Mouse (Mus musculus) gastrocnemius, adult 2 months (tissue): ENCODE measurements at regions not wholly inside any gene's neighbourhood (a gene's known extent, or its start where the extent isn't known, plus 50 kb on each side); places are given as distances from the start of the nearest gene placed in this dataset.

Source experiments
- DNase-seq: peaks from one replicate; pipeline ENCODE4 v3.0.0; 2022
- H3K27ac ChIP-seq: fragments of 200-600 bp; 2 replicates; pipeline ENCODE4 v1.8.1; 2022; ENCODE audit warnings: mild to moderate bottlenecking
- H3K4me3 ChIP-seq: fragments of 200-600 bp; 2 replicates; pipeline ENCODE4 v1.8.1; 2022; ENCODE audit warnings: mild to moderate bottlenecking, moderate library complexity
- CTCF ChIP-seq: fragments of 200-600 bp; IDR thresholded peaks from 2 replicates; pipeline ENCODE4 v1.8.1; 2022; ENCODE audit warnings: antibody characterized with exemption, mild to moderate bottlenecking, moderate library complexity
- intact Hi-C: fragments of 180-260 bp; cut with DNase I; formaldehyde crosslinking; loops from one replicate; pipeline ENCODE4 v1.15.1; 2025

DNA sequence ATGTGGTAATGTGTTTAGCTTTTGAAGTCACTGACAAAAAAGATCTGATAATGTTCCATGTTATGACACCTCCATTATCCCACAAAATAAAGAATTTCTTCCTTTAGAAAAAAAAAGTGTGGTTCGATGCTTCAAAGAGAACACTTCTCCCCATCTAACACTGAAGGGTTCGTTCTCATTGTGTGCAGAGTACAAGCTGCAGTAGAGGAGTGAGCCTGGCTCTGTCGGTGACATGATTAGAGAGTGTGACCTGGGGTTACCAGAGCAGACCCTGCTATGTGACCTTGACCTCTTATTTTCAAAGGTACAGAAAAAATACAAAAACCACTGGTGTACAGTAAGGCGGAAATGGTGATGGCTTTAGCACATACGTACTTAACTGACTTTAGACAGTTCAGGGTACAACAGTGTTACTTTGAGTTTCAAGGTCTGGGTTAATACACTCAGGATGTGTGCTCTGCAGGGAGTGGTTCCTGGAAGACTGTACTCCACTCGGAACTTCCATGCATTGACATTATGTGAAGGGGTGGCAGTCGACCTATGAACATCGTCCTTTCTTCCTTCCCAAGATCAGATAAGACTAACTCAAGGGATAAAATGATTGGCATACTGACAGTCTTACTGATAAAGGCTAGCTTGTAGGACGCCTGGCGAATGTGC lies 265.2 kb upstream of the Gpc5 start:
- no peak overlapping the region for H3K27ac ChIP-seq
- intact Hi-C loops, result no loop called here
- TF ChIP-seq CTCF, result no peak
- no peak overlapping the region for H3K4me3 ChIP-seq
- no peak for DNase-seq

GRCm38 (mm10) chr14:114829310-114829709 lies 262.7 kb upstream of the Gpc5 start:
- Histone ChIP-seq H3K4me3 (no peak overlapping the region), H3K27ac (no peak overlapping the region)
- DNase-seq, result no peak
- intact Hi-C loops, result no loop called here
- TF ChIP-seq CTCF, result no peak

DNA sequence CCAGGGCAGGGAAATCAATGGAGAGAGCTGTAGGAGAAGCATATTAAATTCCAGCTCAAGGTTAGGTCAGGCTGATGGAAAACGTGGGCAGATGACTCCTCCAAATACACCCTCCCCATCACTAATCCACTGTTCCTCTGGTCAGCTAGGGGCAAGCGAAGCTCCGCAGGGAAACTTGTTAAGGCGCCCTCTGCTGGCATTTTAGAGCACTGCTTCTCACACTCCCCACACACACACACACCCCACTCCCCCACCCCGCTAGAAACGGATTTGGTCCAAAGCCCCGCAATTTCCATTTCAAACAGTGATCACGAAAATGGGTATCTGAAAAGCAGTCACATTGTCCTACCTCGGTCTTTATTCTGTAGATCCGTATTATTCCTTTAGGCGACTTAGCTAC lies 259.0 kb upstream of the Gpc5 start:
- peak; percentile 14; the same call in 1 of the 2 replicates for TF ChIP-seq CTCF
- Histone ChIP-seq H3K4me3 (no peak overlapping the region), H3K27ac (no peak overlapping the region)
- intact Hi-C loops, result no loop called here
- no peak for DNase-seq

- DNase-seq, result no peak
- Histone ChIP-seq H3K27ac (no peak overlapping the region), H3K4me3 (no peak overlapping the region)
- no peak for TF ChIP-seq CTCF
- intact Hi-C loops, result no loop called here
Observed at GRCm38 (mm10) chr14:114836723-114837349, 255.2 kb upstream of the Gpc5 start.

DNA sequence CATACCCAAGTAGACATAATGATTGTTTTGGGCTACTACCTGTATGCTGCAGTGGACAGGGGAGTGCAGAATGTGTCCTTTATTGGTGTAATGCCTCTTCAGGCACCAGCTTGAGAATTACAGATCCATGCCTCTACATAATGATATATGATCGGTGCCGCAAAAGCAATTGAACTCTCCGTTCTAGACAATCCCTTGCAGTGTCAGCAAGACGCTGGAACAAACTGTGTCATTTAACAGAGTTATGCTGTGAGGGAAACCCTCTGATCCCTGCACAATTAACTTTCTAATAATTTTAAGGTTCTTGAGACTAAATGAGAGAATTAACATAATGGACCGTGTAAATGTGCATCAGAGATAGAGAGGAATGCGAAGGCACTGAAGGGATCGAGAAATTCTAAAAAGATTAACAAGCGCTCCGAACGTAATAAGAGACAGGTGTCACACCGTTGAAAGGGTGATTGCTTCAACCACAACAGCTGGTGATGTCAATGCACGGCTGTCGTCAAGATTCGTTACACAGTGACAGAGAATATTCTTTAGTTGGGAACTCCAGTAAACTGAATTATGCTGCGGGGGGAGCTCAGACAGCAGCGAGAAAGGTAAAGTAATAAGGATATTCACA lies 254.3 kb upstream of the Gpc5 start:
- intact Hi-C loops, result no loop called here
- DNase-seq, result no peak
- H3K27ac ChIP-seq, result no peak overlapping the region
- TF ChIP-seq CTCF, result no peak
- H3K4me3 ChIP-seq, result no peak overlapping the region

- Histone ChIP-seq H3K4me3 (no peak overlapping the region), H3K27ac (no peak overlapping the region)
- no peak for TF ChIP-seq CTCF
- intact Hi-C loops, result no loop called here
- no peak for DNase-seq
Observed at GRCm38 (mm10) chr14:114839340-114839903, 252.6 kb upstream of the Gpc5 start.

- no peak overlapping the region for H3K4me3 ChIP-seq
- no peak overlapping the region for H3K27ac ChIP-seq
- no peak for TF ChIP-seq CTCF
- intact Hi-C loops, result no loop called here
- DNase-seq, result no peak
Observed at GRCm38 (mm10) chr14:114840766-114841165, 251.2 kb upstream of the Gpc5 start.

DNA sequence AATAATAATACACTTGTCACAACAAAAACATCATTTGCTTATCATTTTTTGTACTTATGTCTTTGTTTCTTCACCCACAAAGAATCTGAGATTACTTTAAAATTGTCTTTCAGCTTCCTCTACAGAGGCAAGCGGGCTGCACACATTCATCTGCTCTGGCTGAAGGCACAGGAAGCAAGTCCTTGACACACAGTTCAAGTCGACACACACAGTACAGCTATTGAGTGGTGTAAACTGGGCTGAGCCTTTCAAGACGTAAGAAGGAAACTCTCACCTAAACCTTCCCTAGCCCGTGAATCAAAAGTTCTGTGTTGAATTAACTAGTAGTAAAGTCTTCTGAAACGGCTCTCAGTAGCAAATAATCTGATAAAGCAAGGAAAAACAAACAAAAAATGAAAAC lies 250.5 kb upstream of the Gpc5 start:
- Histone ChIP-seq H3K27ac (no peak overlapping the region), H3K4me3 (no peak overlapping the region)
- TF ChIP-seq CTCF, result no peak
- DNase-seq, result no peak
- intact Hi-C loops, result no loop called here

DNA sequence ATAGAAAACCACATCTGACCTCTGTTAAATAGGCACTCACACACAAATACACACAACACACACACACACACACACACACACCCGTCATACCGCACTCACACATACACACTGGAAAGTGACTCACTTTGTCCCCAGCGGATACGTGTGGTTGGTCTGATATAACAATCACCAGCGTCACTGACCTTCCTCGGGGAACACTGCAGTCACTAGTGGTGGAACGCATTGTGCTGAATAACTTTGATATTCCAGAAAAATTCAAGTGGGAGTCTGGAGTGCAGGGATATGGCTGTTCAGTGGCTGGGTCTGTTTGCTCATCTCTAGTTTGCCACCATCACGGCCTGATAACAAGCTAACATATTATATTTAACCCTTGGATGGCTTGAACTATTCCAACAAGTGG lies 249.7 kb upstream of the Gpc5 start:
- intact Hi-C loops, result no loop called here

DNA sequence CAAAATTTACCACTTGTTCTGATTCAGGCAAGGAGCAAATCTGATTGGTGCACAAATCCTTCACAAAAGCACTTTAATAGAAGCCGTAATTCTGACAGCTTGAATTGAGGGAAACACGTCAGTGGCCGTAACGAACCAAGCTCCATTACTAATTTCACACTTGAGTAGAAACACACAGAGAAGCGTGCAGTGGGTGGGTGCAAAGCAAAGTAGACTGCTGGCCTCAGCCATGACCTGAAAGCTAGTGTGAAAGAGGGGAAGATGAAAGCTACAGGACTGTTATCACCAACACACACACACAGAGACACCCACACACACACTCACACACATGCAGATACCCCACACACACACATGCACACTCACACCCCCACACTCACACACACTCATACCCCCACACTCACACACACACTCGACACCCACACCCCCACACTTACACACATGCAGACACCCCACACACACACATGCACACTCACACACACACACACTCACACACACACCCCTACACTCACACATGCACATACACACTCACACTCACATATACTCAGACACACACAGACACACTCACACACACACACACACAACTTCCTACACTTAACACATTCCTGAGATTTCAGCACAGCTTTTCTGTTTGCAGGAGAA lies 248.8 kb upstream of the Gpc5 start:
- no peak for TF ChIP-seq CTCF
- Histone ChIP-seq H3K4me3 (no peak overlapping the region), H3K27ac (no peak overlapping the region)
- intact Hi-C loops, result no loop called here
- DNase-seq, result no peak

More for the DNA sequence above, 249.7 kb upstream of the Gpc5 start:
- no peak overlapping the region for H3K27ac ChIP-seq
- DNase-seq, result no peak
- TF ChIP-seq CTCF, result no peak
- no peak overlapping the region for H3K4me3 ChIP-seq

DNA sequence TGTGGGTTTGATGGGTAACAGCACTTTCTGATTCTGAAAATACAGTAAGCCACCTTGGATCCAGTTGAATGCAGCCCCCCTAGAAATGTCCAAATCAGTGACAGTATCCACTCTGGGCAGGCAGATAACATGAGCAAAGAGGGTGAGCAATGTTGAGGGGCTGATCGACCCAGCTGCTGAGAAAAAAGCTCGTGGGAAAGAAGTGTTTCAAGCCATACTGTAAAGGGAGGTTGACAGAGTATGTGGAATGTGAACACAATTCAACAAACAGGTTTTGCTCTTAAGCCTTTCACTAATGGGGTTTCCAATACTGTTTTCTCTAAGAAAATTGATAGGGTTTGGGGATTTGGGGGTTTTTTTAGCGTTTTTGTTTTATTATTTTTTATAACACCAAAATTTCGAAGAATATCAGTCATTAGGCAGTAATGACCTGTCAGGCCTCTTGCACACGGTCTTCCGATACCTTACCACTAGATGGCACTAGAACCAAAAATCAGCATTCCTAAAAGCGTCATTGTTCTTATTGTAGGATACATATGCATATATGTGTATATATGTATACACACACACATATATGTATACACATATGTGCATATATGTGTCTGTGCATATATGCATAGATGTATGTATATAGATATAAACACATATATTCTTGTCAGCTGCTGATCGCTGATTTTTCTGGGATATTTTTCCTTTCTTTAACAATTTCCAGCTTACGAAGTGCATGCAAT lies 237.5 kb upstream of the Gpc5 start:
- intact Hi-C loops, result no loop called here
- peak; percentile 72 for TF ChIP-seq CTCF
- no peak for DNase-seq
- Histone ChIP-seq H3K27ac (no peak overlapping the region), H3K4me3 (no peak overlapping the region)

DNA sequence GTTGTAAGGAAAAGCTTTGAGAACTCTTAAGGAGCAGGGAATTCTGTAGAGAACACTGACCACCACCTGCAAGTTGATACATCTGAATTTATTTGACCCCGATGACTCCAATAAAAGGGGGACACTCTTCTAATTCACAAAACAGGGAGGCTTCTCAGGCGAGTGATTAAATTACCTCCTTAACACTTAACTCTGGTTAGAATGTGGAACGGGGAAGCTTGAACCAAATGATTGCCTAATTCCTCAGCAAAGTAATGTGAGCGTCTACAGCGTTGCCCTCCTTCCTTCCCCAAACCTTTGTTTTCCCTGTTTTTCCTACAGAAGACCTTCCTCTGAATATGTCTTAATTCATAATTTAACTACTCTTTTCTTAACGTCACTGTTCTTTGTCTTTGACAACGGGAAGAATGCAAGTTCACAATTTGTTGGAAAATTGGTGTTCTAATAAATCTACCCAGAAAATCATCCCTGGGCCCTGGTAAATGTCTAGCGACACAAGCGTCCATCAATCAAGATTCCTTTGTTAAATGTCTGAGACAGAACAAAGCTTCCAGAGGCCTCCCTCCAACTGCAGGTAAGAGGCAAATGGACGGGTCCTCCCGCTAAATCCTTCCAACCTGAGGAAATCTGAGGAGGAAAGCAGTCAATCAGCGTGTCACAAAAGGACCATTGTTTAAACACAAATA lies 236.8 kb upstream of the Gpc5 start:
- no peak for DNase-seq
- intact Hi-C loops, result no loop called here
- H3K27ac ChIP-seq, result no peak overlapping the region
- no peak for TF ChIP-seq CTCF
- H3K4me3 ChIP-seq, result no peak overlapping the region
